Mouse (Mus musculus): ENCODE data around the gene Hsh2d.

DNA sequence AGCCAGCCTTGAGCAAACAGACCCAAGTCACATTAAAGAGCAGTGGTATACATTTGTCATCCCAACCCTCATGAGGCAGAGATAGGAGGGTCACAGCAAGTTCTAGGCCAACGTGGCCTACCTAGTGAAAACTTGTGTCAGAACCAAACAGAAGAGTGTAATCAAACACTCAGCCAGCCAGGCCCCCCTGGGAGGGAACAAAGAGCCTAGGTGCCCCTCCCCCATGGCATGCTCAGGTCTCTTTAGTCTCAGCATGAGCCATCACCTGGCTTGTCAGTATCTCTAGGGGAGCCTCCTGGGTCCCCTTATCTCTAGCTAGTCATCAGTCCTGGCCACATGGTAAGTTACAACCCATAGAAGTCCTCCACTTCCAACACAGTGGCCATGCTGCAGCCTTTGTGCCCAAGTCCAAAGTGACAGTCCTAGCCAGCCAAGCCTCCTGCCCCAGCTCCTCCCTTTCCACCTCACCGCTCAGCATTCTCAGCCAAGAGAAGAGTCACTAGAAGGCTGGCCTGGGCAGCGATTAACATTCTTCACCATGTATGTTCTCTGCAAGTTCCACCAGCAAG lies 19.7 kb upstream of the Hsh2d start:
- TF ChIP-seq CTCF (conservative IDR thresholded peaks at IDR 0.05; ENCODE audit: low read length) (no peak), POU5F1 (IDR thresholded peaks at IDR 0.05; ENCODE audit: borderline replicate concordance, low read length) (no peak), NANOG (IDR thresholded peaks at IDR 0.05; ENCODE audit: borderline replicate concordance, low read length) (no peak)

All from E14TG2a.4 (cell line).